Mouse (Mus musculus) Muller cell, postnatal 12 days (primary cell): ENCODE results near the gene Aifm3.

ENCODE experiments used
- DNase-seq: peaks from one replicate; pipeline ENCODE4 v3.0.0-alpha.2; 2015; ENCODE audit errors: inconsistent ontology term

The Aifm3 gene

GRCm38 (mm10) chr16:17489469-17490111 is at the start of gene Aifm3:
Gene Aifm3 (plus strand): TSS chr16:17489611.
- DNase-seq, result peak; percentile 32

DNA sequence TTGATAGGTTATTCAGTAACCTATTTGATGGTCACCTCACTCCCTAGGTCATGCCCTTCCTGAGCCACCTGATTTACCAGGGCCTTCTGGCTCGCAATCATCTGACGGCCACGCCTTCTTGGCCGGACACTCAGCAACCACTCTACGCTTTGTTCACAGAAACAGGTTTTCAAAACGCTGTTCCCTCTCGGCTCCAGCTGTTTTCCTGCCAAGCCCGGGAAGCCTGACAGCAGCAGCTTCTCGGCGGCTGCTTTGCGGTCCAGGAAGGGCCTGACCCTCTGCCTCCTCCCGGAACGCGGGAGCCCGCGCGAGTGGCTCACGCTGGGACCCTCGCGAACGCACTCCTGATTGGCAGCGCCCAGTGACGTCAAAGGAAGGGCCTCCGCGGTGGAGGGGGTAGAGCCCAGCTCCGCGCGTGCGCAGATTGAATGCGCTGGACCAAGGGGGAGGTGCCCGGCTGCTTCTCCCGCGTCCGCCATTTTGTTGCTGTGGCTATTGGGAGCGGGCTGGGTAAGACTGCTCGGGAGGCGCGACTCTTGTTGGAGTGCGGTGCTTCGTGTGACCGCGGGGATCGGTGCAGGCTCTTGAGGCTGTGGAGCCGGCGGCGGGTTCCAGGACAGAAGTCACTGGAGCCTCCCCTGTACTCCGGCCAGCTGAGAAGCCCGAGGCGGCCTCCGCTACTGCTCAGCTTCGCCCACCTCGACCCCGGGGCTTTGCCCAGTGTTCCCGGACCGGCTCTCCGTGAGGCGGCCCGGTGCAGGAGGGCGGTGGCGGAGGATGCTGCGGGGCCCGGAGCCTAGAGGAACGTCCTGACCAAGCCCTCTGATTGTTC is 37.7 kb upstream of the Aifm3 start, which contains the start of gene Crkl:
Crkl (plus strand) TSS at position 447 of the 832 bp plus-strand sequence.
- peak; percentile 99 for DNase-seq

GRCm38 (mm10) chr16:17452373-17452715 is 37.1 kb upstream of the Aifm3 start:
- DNase-seq, result no peak

- DNase-seq, result no peak
Observed at GRCm38 (mm10) chr16:17456901-17457300, 32.5 kb upstream of the Aifm3 start.

DNA sequence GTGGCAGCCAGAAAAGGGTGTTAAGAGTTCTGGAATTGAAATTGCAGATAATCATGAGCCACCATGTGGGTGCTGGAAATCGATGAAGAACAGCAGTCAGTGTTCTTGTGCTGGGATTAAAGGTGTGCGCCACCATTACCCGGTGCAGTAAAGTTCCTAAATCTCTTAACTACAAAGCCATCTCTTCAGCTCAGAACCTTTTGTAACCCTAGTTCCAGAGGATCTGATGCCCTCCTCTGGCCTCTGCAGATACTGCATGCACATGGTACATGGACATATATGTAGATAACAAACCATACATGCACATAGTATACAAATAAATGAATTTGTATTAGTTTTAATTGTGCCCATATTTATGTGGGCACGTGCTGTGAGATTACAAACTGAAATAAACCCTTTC is 29.2 kb upstream of the Aifm3 start:
- DNase-seq, result no peak

GRCm38 (mm10) chr16:17461596-17461995 is 27.8 kb upstream of the Aifm3 start:
- no peak for DNase-seq

GRCm38 (mm10) chr16:17463184-17463583 is 26.2 kb upstream of the Aifm3 start:
- no peak for DNase-seq

- DNase-seq, result no peak
Observed at GRCm38 (mm10) chr16:17466875-17467663, 22.3 kb upstream of the Aifm3 start.

- no peak for DNase-seq
Observed at GRCm38 (mm10) chr16:17472498-17472897, 16.9 kb upstream of the Aifm3 start.

GRCm38 (mm10) chr16:17474091-17474490 is 15.3 kb upstream of the Aifm3 start:
- DNase-seq, result no peak

DNA sequence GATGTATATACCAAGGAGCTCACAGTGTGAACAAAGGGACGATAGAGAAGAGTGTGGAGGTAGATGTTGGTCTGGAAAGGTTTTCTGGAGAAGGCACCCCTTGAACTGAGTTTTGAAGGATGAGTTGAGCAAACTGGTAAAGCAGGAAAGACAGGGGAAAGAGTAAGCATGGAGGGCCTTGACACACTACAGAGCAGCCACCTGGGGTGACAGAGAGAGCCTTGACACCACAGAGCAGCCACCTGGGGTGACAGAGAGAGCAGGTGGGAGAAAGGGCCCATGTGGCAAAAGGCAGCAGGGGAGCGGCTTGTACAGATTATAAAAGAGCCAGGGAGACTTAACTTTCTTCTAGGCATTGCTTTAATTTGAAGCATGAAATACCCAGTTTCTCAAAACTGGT is 14.7 kb upstream of the Aifm3 start:
- DNase-seq, result no peak

GRCm38 (mm10) chr16:17475326-17475725 is 14.1 kb upstream of the Aifm3 start:
- no peak for DNase-seq

DNA sequence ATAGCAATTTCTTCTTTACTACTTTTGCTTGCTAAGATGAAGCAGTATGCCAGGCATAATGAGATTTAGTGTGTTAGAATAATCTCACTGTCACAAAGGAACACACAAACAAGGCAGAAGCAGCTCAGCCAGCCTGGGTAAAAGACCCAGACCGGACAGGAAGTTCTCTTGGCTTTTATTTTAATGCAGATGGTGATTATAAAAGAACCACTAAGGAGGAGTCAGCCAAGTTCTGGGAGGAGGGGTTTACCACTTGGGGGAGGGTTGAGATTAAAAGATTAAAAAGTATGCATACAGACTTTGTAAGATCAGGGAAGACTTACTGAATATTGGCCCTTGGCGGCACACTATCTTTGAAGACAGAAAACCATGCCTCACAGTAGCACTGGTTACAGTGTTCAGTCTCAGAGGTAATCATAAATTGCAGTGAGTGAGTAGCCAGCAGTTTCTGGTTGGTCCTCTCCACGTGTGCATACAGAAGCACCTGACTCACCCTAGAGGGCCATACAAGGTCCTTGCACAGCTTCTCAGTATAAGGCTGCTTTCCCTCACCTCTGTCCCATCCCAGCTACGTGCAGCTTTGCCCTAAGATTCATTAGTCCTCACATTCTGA is 11.0 kb upstream of the Aifm3 start:
- peak; percentile 24 for DNase-seq

DNA sequence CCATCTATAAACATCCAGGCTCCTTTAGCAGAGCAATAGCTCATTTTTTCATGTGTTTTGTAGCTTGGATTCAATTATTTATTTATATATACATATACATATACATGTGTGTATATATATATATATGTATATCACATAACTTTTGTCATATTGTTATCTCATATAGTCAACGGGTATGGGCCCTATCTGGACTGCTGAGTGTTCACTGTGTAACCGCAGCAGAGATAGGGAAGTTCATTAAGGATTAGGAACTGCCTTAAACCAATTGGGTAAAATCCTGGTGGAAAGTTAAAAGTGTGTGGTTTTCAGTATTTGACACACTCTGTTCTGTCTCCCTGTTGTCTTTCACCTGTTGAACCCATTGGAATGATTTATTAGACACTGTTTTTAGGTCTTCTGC is 7.9 kb upstream of the Aifm3 start:
- DNase-seq, result no peak

GRCm38 (mm10) chr16:17486505-17486904 is 2.9 kb upstream of the Aifm3 start:
- DNase-seq, result no peak

- DNase-seq, result no peak
Observed at GRCm38 (mm10) chr16:17488478-17489468, 638 bp upstream of the Aifm3 start.

- no peak for DNase-seq
Observed at GRCm38 (mm10) chr16:17491154-17491553, 1.7 kb downstream of the Aifm3 start.

DNA sequence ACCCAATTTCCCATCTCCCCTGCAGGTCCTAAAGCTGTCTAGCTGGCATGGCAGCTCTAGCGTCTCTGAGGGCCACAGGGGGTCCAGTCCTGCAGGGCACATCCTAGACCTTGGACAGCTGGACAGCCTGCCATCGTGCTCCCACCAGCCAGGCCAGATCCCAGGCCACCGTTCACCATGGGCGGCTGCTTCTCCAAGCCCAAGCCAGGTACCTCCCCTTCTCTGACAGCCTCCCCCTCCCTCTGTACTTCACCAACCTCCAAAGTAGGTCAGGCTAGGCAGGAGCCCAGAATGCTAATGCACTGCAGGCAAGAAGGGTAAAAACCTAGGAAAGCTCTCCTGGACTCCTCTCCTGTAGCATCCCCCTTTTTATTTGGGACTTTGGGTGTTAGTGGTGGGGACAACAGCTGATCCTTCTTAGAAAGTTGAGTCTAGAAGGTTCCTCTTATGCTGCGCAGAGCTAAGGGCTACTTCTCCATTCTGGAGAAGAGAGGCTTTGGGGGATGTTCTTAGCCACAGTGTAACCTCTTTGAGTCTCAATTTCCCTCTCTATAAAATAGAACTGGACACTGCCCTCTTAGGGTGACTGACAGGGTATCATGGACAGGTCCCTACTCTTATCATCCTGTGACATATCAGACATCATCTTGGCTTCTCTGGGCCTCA is 2.6 kb downstream of the Aifm3 start:
- DNase-seq, result no peak

DNA sequence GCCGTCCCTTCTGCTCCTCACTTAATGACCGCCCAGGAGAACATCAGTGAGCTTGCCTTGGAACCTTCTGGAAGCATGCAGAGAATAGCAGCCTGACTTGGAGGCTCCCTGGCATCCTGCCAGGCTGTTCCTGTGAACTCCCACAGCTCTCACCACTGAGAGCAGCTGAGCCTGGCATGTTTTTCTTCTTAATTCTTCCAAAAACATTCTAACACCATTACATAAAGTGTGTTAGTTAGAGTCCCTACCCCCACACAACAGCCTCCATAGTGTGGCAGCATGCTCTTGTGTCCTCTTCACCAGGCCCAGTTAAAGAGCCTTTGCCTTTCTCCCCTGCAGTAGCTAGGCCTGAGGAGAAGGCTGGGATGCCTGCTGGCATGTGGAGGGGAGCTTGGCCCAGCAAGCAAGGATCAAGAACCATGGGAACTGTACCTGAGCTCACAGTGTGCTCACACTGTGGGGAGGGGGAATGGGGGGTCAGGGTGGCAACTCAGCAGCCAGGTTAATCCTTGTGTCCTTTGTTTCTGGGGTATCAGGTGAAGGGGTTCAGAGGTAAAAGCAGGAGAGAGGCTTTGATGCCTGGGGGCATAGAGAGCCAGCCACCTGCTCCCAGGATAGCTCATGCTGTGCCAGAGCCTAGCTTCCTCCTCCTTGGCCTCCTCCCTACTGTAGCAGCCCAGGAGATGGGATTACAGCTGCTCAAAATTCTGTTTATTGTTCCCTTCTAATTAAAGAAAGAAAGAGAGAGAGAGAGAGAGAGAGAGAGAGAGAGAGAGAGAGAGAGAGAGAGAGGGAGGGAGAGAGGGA is 7.3 kb downstream of the Aifm3 start:
- DNase-seq, result peak; percentile 47
